In the genomic region with DNA sequence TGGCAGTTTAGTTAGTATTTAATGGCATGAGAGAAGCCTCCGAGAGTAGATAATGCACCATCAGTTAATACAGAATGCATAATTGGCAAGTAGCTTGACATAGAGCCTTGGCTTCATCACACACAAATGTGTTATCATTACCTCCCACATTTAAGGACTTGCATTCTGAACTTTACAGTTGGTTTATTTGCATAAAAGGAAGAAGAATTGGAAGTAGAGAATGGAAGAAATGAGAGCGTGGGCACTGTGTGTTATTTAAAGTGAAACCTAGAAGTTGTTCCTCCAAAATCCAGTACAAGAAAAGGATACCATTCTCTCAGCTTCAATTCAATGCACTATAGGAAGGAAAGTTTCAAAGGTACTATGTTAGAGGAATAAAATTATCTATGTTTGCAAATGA, we compare ENCODE assay signal across 22 mouse cellular contexts.
A peak's percentile ranks its signal among the peaks of the same experiment; 100 is the strongest.
DNase-seq lines count a peak whose midpoint lies in the region; ATAC-seq lines count a peak whose summit lies in the region.
"Had no signal": no experiment of that assay in that cellular context is flagged by ENCODE, and none has a peak within 500 bp of the region (broad histone marks: within the 10 kb centered on the region; RNA-seq: fewer than 3 reads in every experiment).

No protein-coding gene starts in this region.

- ATAC-seq in intestine, embryonic 15.5 days: no peak
- ATAC-seq: forebrain, embryonic 14.5 days; forebrain, embryonic 16.5 days had no signal

- no peak overlapping the region for H3K9ac ChIP-seq in intestine, embryonic 15.5 days
- H3K9ac ChIP-seq: embryonic facial prominence, embryonic 13.5 days; embryonic facial prominence, embryonic 15.5 days; forebrain, embryonic 12.5 days had no signal

- no peak overlapping the region for H3K4me3 ChIP-seq in intestine, embryonic 15.5 days (replicated peaks)
- H3K4me3 ChIP-seq: embryonic facial prominence, embryonic 13.5 days; embryonic facial prominence, embryonic 15.5 days; erythroblast, embryonic 14.5 days; forebrain, embryonic 10.5 days; forebrain, embryonic 12.5 days had no signal

- H3K27ac ChIP-seq in intestine, embryonic 15.5 days: no peak overlapping the region
- H3K27ac ChIP-seq: embryonic facial prominence, embryonic 13.5 days; embryonic facial prominence, embryonic 15.5 days; forebrain, embryonic 10.5 days; forebrain, embryonic 12.5 days had no signal

- H3K27me3 ChIP-seq in intestine, embryonic 15.5 days (replicated peaks): no peaks in the 10 kb centered on the region
- H3K27me3 ChIP-seq: embryonic facial prominence, embryonic 13.5 days; embryonic facial prominence, embryonic 15.5 days; forebrain, embryonic 12.5 days had no signal

- 84% methylated on average over 2 of the region's 2 CpGs for WGBS in intestine, embryonic 15.5 days

- H3K9me3 ChIP-seq in intestine, embryonic 15.5 days: no peaks in the 10 kb centered on the region
- H3K9me3 ChIP-seq: embryonic facial prominence, embryonic 13.5 days; embryonic facial prominence, embryonic 15.5 days; forebrain, embryonic 10.5 days; forebrain, embryonic 12.5 days had no signal

- no peaks in the 10 kb centered on the region for H3K4me1 ChIP-seq in intestine, embryonic 15.5 days (replicated peaks)
- H3K4me1 ChIP-seq: embryonic facial prominence, embryonic 13.5 days; embryonic facial prominence, embryonic 15.5 days; forebrain, embryonic 10.5 days; forebrain, embryonic 12.5 days had no signal

- DNase-seq in heart, adult 11 months: peak; percentile 29
- no peak for DNase-seq in heart, postnatal 10 days
- peak; percentile 53 for DNase-seq in brain, adult 2 months (ENCODE audit: low read depth, low spot score)
- peak; percentile 51 for DNase-seq in telencephalon, adult 2 months (ENCODE audit: low read depth, low spot score)
- DNase-seq: adrenal gland, adult 2 months; adrenal gland, postnatal 10 days; adrenal gland, postnatal 25 days; cerebellum, adult 11 months; cerebellum, adult 18-20 months; cerebellum, adult 8-10 months; cerebellum, adult 9-11 months; cerebellum, postnatal 14 days; cerebellum, postnatal 36 days; embryo, embryonic 11 days had no signal

- intact Hi-C loops in heart, postnatal 10 days (cut with DNase I): no loop called here

- no peak overlapping the region for H3K4me2 ChIP-seq in intestine, embryonic 15.5 days (replicated peaks)
- H3K4me2 ChIP-seq: embryonic facial prominence, embryonic 13.5 days; embryonic facial prominence, embryonic 15.5 days; forebrain, embryonic 12.5 days had no signal

- H3K36me3 ChIP-seq in intestine, embryonic 15.5 days: no peaks in the 10 kb centered on the region
- H3K36me3 ChIP-seq: embryonic facial prominence, embryonic 13.5 days; embryonic facial prominence, embryonic 15.5 days; forebrain, embryonic 10.5 days; forebrain, embryonic 12.5 days had no signal

Comparison
In these comparisons a context has a peak if more than half of its experiments do, and no peak if none do; other contexts are left out.
1. DNase-seq: peak in heart, adult 11 months (single experiment), brain, adult 2 months (single experiment) and telencephalon, adult 2 months (single experiment); none in heart, postnatal 10 days (0 of 2).